Mouse (Mus musculus) kidney, adult 2 months (tissue): ENCODE results near the gene Pde6h. TPM values are rescaled to one million over a fixed set of nuclear protein-coding genes. Genes with fewer than 3 reads are reported as not detected.

Source experiments
- DNase-seq: peaks from one replicate; pipeline ENCODE4 v3.0.0; 2021
- H3K27ac ChIP-seq: fragments of 200-500 bp; 2 replicates; pipeline ENCODE4 v1.5.1; 2012; ENCODE audit warnings: low read depth, low read length, control low read depth, inconsistent platforms; ENCODE audit not compliant: insufficient read depth
- H3K27me3 ChIP-seq: fragments of 200-500 bp; replicated peaks from 2 replicates; pipeline ENCODE4 v1.6.1; 2012; ENCODE audit warnings: mild to moderate bottlenecking, moderate library complexity, low read length, inconsistent platforms; ENCODE audit not compliant: control insufficient read depth, insufficient read depth
- H3K36me3 ChIP-seq: fragments of 200-500 bp; 2 replicates; pipeline ENCODE4 v1.6.1; 2012; ENCODE audit warnings: mild to moderate bottlenecking, moderate library complexity, low read length, inconsistent platforms; ENCODE audit not compliant: control insufficient read depth, insufficient read depth
- H3K4me1 ChIP-seq: fragments of 200-500 bp; 2 replicates; pipeline ENCODE4 v1.6.1; 2011; ENCODE audit warnings: low read length; ENCODE audit not compliant: control insufficient read depth, insufficient read depth
- H3K4me3 ChIP-seq: fragments of 200-500 bp; 2 replicates; pipeline ENCODE4 v1.5.1; 2011; ENCODE audit warnings: mild to moderate bottlenecking, low read depth, low read length, control low read depth; ENCODE audit not compliant: insufficient read depth
- CTCF ChIP-seq: fragments of 200-500 bp; conservative IDR thresholded peaks from 2 replicates; pipeline ENCODE4 v1.5.1; 2011; ENCODE audit warnings: low read depth, mild to moderate bottlenecking, control low read depth, low read length, moderate library complexity, mixed read lengths; ENCODE audit not compliant: insufficient read depth, insufficient read length
- POLR2A ChIP-seq: fragments of 200-500 bp; IDR thresholded peaks from one replicate; pipeline ENCODE4 v1.6.1; 2011; ENCODE audit warnings: low read depth, low read length, control low read depth
- WGBS: fragments of 180-500 bp; shearing (Covaris S2); methylation state at CpG from one replicate; pipeline ENCODE4 v1.1.7; 2018; 5-methylcytosine and 5-hydroxymethylcytosine counted together
- polyA plus RNA-seq: library from polyadenylated mRNA; depleted of rRNA; stranded (reverse); fragments of >200 nt; gene quantifications from 2 replicates; pipeline ENCODE4 v1.2.3, GENCODE M21; 2012

Gene Pde6h
- polyA plus RNA-seq, 1 experiment: 0.58 TPM

- TF ChIP-seq CTCF (no peak), POLR2A (no peak)
- H3K27me3 ChIP-seq: no peaks in the 10 kb centered on the region
- no peak overlapping the region for H3K27ac ChIP-seq
- 53% methylated on average over 4 of the region's 4 CpGs for WGBS
- H3K4me3 ChIP-seq: no peak overlapping the region
- no peaks in the 10 kb centered on the region for H3K36me3 ChIP-seq
- DNase-seq: no peak
- H3K4me1 ChIP-seq: no peaks in the 10 kb centered on the region
Measured at GRCm38 (mm10) chr6:136947716-136948115, 24.1 kb downstream of the Pde6h start.

- Histone ChIP-seq H3K4me3 (no peak overlapping the region), H3K27me3 (no peaks in the 10 kb centered on the region), H3K36me3 (no peaks in the 10 kb centered on the region), H3K4me1 (no peaks in the 10 kb centered on the region), H3K27ac (no peak overlapping the region)
- 93% methylated on average over 2 of the region's 2 CpGs for WGBS
- DNase-seq: no peak
- no peak for TF ChIP-seq CTCF
- TF ChIP-seq POLR2A: no peak
Measured at GRCm38 (mm10) chr6:136950171-136950570, 26.5 kb downstream of the Pde6h start.

- TF ChIP-seq CTCF (no peak), POLR2A (no peak)
- no peaks in the 10 kb centered on the region for H3K4me1 ChIP-seq
- DNase-seq: no peak
Measured at GRCm38 (mm10) chr6:136952930-136953329, 29.3 kb downstream of the Pde6h start.

GRCm38 (mm10) chr6:136954192-136954591 is 30.6 kb downstream of the Pde6h start:
- WGBS: 61% methylated on average over 6 of the region's 6 CpGs
- no peaks in the 10 kb centered on the region for H3K36me3 ChIP-seq
- TF ChIP-seq POLR2A (no peak), CTCF (no peak)
- no peaks in the 10 kb centered on the region for H3K27me3 ChIP-seq
- no peak for DNase-seq
- H3K4me3 ChIP-seq: no peak overlapping the region
- no peaks in the 10 kb centered on the region for H3K4me1 ChIP-seq
- no peak overlapping the region for H3K27ac ChIP-seq

More at GRCm38 (mm10) chr6:136952930-136953329, 29.3 kb downstream of the Pde6h start:
- H3K27ac ChIP-seq: no peak overlapping the region
- H3K36me3 ChIP-seq: no peaks in the 10 kb centered on the region
- H3K4me3 ChIP-seq: no peak overlapping the region
- WGBS: 90% methylated on average over 9 of the region's 9 CpGs
- no peaks in the 10 kb centered on the region for H3K27me3 ChIP-seq

GRCm38 (mm10) chr6:136954715-136955114 is 31.1 kb downstream of the Pde6h start:
- no peaks in the 10 kb centered on the region for H3K36me3 ChIP-seq
- no peak for TF ChIP-seq POLR2A
- TF ChIP-seq CTCF: no peak
- 80% methylated on average over 8 of the region's 8 CpGs for WGBS
- no peaks in the 10 kb centered on the region for H3K4me1 ChIP-seq
- H3K27ac ChIP-seq: no peak overlapping the region
- DNase-seq: no peak
- H3K27me3 ChIP-seq: no peaks in the 10 kb centered on the region
- H3K4me3 ChIP-seq: no peak overlapping the region

- TF ChIP-seq CTCF (no peak), POLR2A (no peak)
- Histone ChIP-seq H3K27ac (no peak overlapping the region), H3K27me3 (no peaks in the 10 kb centered on the region), H3K4me1 (no peaks in the 10 kb centered on the region), H3K36me3 (no peaks in the 10 kb centered on the region), H3K4me3 (no peak overlapping the region)
- no peak for DNase-seq
- WGBS: 73% methylated on average over 3 of the region's 3 CpGs
Measured at GRCm38 (mm10) chr6:136955240-136955639, 31.6 kb downstream of the Pde6h start.

GRCm38 (mm10) chr6:136957062-136957461 is 33.4 kb downstream of the Pde6h start:
- 14% methylated on average over 7 of the region's 7 CpGs for WGBS
- Histone ChIP-seq H3K36me3 (no peaks in the 10 kb centered on the region), H3K27ac (no peak overlapping the region), H3K27me3 (no peaks in the 10 kb centered on the region), H3K4me1 (no peaks in the 10 kb centered on the region), H3K4me3 (no peak overlapping the region)
- no peak for TF ChIP-seq POLR2A
- no peak for TF ChIP-seq CTCF
- DNase-seq: no peak
